Mouse (Mus musculus): Measurements from ENCODE around the gene Coq8a.

GRCm38 (mm10) chr1:180151191-180151590, 48.2 kb downstream of the Coq8a start:
- no peak for TF ChIP-seq MAZ (IDR thresholded peaks at IDR 0.05; ENCODE audit: low read depth, low read length)
- peak in 2 of 3 experiments; percentile 8 to 9; a peak in 1 of 6 replicates for TF ChIP-seq CTCF (IDR thresholded peaks at IDR 0.05 in 2 of 3, conservative IDR thresholded peaks at IDR 0.05 in 1 of 3; ENCODE audit: control insufficient read depth in 1 of 3, insufficient read depth in 1 of 3, low read depth in 2 of 3, low read length in 3 of 3, poor library complexity in 1 of 3, severe bottlenecking in 1 of 3)
- no peak for TF ChIP-seq ETS1 (IDR thresholded peaks at IDR 0.05; ENCODE audit: low read depth, low read length)
- TF ChIP-seq POLR2AphosphoS2 (IDR thresholded peaks at IDR 0.05; ENCODE audit: low read length): no peak
- no peak for TF ChIP-seq KAT2A (conservative IDR thresholded peaks at IDR 0.05; ENCODE audit: low read depth, low read length)
- TF ChIP-seq POLR2A (IDR thresholded peaks at IDR 0.05; ENCODE audit: control insufficient read depth in 1 of 2, insufficient read depth in 1 of 2, low read depth in 1 of 2, low read length in 2 of 2, poor library complexity in 1 of 2): no peak
- TF ChIP-seq MEF2A (IDR thresholded peaks at IDR 0.05; ENCODE audit: extremely low read depth, insufficient replicate concordance, low read depth, low read length, poor library complexity, severe bottlenecking): no peak
- no peak for TF ChIP-seq TBP (IDR thresholded peaks at IDR 0.05; ENCODE audit: low read depth, low read length)
